Mouse (Mus musculus) liver, adult (tissue): ENCODE measurements at regions not wholly inside any gene's neighbourhood (a gene's known extent, or its start where the extent isn't known, plus 50 kb on each side); places are given as distances from the start of the nearest gene placed in this dataset.

Experiments used
- GATA4 ChIP-seq: IDR thresholded peaks from 2 replicates; pipeline ENCODE4 v1.6.1; 2014; ENCODE audit warnings: mild to moderate bottlenecking, low read length; ENCODE audit not compliant: insufficient replicate concordance

DNA sequence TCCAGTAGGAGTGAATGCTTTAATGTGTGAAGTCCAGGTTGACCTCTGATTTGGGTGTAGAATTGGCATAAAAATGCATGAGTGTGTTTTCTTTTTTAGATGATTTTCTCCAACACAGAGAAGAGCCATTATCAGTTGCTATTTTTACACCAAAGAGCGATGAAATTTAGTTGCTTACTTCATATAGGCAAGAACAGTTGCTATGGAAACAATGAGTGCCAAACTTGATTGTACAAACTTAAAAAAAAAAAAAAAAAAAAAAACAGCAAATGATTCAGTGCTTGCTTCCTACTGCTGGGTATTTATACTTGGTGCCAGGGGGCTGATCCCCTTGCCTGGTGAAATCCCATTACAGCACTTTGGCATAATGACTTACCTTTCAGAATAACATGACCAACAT lies 268.0 kb downstream of the Sec23a start:
- TF ChIP-seq GATA4 = no peak

DNA sequence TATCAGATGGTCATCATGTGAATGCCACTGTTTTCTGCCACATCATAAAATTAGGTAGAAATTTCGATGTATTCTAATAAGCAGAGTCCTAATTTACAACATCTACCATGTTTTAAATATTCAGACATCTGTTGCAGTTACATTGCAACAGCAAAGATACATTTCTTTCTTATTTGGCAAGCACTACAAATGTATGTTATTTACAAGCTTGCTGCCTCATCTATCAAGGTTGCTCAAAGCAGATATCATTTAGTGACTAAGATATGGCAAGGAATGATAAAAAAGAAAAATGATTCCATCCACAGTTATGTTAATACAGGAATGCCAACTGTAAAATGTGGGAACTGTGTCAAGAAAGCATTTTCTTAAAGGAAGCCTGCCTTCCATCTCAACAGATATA lies 283.7 kb downstream of the Sec23a start:
- TF ChIP-seq GATA4 = no peak

- TF ChIP-seq GATA4 = no peak
Measured at GRCm38 (mm10) chr12:58727547-58727946, 284.3 kb downstream of the Sec23a start.

- TF ChIP-seq GATA4 = no peak
Measured at GRCm38 (mm10) chr12:58717908-58718307, 293.9 kb downstream of the Sec23a start.

- TF ChIP-seq GATA4 = no peak
Measured at GRCm38 (mm10) chr12:58714207-58714606, 297.6 kb downstream of the Sec23a start.

GRCm38 (mm10) chr12:58695680-58696079 lies 316.1 kb downstream of the Sec23a start:
- no peak for TF ChIP-seq GATA4

DNA sequence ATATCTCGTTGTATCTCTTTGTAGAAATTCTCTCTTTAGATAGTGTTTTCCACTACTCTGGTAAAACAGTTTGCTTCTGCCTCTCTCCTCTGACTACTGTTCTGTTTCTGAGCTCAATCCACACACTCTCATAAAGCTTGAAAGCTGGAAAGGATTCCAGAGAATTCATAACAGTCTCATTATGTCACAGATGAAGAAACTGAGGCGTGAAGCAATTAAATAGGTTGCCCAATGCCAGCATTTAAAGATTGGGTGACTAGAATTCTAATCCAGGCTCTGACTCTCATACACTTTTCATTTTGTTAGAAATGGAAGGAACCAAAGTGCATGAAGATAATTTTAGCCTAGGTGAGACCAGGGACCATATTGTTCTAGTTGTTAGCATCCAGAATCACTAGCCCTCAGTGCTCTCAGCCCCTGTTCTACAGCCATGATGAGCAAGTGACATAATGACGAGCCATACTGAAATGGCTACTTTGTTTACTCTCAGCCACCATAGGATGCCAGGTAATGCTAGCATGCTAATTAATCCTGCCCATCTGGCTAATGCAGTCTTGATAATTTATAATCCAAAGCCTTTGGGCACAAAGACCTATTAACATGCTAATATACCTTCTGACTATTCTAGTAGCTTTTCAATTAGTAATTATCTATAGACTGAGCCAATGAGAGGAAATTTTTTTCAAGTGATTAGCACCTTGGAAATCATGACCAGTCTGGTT lies 341.7 kb downstream of the Sec23a start:
- TF ChIP-seq GATA4 = no peak

DNA sequence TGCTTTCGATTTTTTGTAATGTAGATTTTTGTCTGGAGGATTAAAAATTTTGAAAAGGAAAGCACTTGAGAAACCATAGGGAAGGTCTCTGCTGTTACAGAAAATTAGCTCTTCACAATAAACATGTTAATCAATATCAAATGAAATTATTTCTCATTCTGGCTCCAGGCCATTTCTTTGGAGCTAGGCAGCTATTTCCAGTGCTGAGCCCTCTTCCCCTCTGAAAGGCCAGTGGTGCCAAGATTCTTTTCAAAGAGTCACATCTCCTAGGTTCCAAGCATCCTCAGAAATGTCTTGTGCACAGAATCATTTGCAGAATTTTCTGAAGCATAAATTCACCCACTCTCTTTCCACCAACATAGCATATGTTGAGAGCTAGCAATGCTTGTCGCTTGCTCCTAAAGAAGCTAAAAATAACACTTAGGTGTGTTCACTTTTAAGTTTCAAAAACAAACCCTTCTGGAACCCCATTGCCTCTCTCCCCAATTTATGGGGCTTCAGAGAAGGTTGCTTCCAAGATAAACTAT lies 357.2 kb downstream of the Sec23a start:
- TF ChIP-seq GATA4 = no peak

DNA sequence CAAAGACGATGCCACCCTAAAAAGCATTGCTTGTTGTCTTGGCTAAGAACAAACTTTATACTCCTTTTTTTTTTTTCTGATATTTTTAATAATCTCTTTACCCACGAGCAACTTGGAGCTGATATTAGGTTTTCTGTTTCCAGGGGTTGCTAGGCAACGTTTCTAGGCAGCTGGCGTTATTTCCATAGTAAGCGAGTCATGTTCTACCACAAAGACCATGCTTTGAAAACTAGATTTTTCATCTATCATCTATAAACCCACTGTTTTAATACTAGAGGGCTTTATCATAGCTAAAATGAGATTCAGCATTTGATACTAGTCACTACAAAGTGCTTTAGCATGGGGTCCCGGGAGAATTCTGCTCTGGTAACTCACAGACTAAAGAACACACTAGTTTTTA lies 358.1 kb downstream of the Sec23a start:
- no peak for TF ChIP-seq GATA4

- no peak for TF ChIP-seq GATA4
Measured at GRCm38 (mm10) chr12:58653222-58653621, 358.6 kb downstream of the Sec23a start.

GRCm38 (mm10) chr12:58652701-58653100 lies 359.1 kb downstream of the Sec23a start:
- no peak for TF ChIP-seq GATA4

DNA sequence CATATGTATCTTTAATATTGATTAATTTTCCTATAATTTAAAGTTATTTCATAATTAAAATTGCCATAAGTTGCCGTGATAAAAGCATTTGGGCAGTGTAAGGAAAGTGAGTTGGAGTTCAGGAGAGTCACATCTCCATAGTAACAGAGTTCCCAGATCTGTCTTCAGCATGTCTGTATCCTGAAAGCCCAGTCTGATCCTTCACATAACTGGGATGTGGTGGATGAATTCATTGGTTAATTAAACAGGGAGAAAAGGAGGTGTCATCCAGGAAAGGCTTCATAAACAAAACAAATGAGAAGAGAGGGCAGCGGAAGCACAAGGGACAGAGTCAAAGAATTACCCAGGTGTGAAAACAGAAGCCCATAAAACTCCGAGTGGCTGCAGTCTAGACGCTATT lies 363.5 kb downstream of the Sec23a start:
- no peak for TF ChIP-seq GATA4

- TF ChIP-seq GATA4 = no peak
Measured at GRCm38 (mm10) chr12:58643843-58644242, 368.0 kb downstream of the Sec23a start.

- no peak for TF ChIP-seq GATA4
Measured at GRCm38 (mm10) chr12:58639478-58639877, 370.4 kb upstream of the Clec14a start.

DNA sequence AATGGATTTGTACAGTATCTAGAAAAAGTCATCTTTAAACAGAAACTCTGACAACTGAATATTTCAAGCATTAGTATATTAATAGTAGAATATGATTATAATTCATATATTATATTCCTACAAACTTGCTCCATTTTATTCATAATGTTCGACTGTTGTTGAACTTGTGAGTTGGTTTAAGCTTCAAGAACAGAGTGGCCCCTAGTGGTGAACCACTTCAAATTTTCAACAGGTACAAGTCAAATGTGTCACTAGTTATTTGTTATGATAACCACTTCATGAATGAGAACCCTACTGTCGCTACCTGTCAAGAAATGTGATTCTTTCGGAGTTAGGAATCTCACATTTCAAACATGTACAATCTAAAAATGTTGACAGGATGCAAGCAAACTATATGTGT lies 369.2 kb upstream of the Clec14a start:
- no peak for TF ChIP-seq GATA4

GRCm38 (mm10) chr12:58632529-58632928 lies 363.4 kb upstream of the Clec14a start:
- no peak for TF ChIP-seq GATA4

GRCm38 (mm10) chr12:58628817-58629216 lies 359.7 kb upstream of the Clec14a start:
- TF ChIP-seq GATA4 = no peak
